Mouse (Mus musculus) heart, postnatal 14 days (tissue): ENCODE data around the gene Rogdi. TPM values are rescaled to one million over a fixed set of nuclear protein-coding genes. Genes with fewer than 3 reads are reported as not detected.
A peak's percentile ranks its signal among the peaks of the same experiment; 100 is the strongest.

Source experiments
- DNase-seq, 2 experiments: peaks; one replicate each; pipeline ENCODE4 v3.0.0; 2021 to 2022
- intact Hi-C: fragments of 180-260 bp; cut with DNase I; formaldehyde crosslinking; loops from one replicate; pipeline ENCODE4 v1.15.1; 2025
- total RNA-seq, 2 experiments: library from RNA; stranded (reverse); gene quantifications; 2 replicates each; pipeline ENCODE4 v1.2.3; 2021

The Rogdi gene
- total RNA-seq, 2 experiments from 2014 or later, result 22.8 to 24.8 TPM

DNA sequence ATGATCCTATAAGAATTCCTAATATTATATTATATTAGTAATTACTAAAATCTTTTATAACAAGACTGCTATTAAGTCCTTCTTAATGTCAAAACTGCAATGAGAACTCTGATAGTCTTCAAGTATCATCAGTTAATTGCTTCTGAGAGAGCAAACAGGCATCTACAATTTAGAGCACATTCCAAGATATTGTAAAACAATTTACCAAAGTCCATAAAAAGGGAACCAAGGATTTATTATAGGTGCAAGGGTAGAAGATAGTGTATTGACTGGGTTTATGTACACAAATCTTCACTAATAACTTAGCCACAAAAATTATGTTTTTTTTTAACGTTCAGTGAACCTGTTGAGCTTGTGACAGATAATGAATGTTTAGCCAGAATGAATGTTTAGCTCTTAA, 14.4 kb downstream of the Rogdi start:
- no peak for DNase-seq
- intact Hi-C loops, result no loop called here

DNA sequence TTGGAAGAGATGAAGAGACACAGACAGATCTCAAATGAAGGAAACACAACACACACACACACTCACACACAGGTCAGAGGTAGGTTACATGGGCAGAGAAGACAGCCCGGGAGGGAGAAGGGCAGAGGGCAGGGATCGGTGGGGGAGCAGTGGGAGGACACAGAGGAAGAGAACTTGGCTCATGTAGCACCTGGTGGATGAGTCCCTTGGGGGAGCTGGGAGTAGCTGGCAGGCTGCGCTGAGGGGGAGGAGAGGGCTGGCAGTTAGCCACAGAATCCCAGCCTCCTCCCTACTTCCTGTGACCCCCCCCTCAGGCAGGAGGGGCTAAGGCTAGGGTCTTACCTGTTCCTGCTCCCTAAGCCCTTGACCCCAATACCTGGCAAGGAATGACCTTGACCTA, 15.8 kb downstream of the Rogdi start, which contains the start of gene Sept12:
TSS of gene Sept12 (minus strand) at position 300 of the 400 bp plus-strand sequence.
- peak in 1 of 2 experiments; percentile 31 for DNase-seq
- intact Hi-C loops, result no loop called here

DNA sequence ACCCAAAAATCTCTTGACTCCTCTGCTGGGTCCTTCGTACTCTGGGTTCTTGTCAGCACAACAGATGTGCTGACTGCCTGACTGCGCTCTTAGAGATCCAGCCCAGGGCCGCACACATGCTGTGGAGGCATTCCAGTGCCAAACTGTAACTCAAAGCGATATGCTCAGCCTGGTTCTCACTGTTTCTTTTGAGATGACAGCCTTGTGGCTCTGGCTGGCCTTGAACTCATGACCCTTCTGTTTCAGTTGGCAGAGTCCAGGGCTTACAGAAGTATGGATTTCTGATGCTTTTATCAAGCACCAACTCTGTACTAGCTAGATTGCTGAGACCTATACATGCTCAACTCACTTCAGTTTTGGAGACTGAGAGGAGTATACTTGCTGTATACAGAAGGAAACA, 20.1 kb downstream of the Rogdi start:
- intact Hi-C loops, result no loop called here

DNA sequence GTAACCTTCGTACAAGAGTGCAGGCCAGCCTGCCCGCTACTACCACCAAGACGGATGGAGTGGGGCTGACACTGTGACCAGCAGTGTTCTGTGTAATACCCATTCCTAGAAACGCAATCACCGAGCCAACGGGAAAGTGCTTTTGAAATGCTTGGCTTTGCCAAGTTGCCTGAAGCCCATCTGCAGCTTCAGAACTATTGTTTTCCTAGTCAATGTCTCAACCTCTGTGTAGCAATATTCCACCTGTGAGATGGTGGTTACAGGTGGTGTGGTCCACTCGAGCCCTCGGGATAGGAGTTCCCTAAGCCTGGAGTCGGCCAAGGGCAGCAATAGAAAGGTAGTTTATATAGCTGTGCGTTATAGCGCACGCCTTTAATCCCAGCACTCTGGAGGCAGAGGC, 28.6 kb downstream of the Rogdi start:
- DNase-seq, result no peak
- intact Hi-C loops, result no loop called here

More for the DNA sequence above, 20.1 kb downstream of the Rogdi start:
- DNase-seq, result no peak

DNA sequence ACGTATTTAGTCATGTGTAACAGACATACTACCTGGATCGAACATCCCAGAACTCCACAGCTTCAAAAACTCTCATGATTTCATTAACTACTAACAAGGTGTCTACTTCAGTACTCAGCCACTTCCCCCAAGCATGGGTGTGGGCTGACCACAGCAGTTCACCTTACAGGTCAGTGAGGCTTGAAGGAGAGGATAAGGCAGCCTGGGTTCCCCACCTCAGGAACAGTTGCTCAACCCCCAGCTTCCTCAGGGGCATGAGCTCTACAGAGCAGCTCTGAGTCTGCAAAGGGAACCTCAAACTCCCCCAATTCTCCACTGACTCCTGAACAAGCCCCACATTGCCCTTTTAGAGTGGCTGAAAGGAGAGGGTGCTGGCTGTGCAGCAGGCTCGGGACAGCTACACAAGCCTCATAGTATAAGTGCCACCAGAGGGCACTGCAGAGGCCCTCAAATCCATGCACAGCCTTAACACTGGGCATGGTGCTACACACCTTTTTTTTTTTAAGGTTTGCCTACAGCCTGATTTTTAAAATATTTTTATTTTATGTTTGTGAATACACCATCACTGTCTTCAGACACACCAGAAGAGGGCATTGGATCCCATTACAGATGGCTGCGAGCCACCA, 33.5 kb downstream of the Rogdi start:
- peak; percentile 26 to 45 for DNase-seq
- intact Hi-C loops, result loop anchor here (1.0 kb wide), 1 partner anchor 165 kb away; no protein-coding TSS in a partner anchor

DNA sequence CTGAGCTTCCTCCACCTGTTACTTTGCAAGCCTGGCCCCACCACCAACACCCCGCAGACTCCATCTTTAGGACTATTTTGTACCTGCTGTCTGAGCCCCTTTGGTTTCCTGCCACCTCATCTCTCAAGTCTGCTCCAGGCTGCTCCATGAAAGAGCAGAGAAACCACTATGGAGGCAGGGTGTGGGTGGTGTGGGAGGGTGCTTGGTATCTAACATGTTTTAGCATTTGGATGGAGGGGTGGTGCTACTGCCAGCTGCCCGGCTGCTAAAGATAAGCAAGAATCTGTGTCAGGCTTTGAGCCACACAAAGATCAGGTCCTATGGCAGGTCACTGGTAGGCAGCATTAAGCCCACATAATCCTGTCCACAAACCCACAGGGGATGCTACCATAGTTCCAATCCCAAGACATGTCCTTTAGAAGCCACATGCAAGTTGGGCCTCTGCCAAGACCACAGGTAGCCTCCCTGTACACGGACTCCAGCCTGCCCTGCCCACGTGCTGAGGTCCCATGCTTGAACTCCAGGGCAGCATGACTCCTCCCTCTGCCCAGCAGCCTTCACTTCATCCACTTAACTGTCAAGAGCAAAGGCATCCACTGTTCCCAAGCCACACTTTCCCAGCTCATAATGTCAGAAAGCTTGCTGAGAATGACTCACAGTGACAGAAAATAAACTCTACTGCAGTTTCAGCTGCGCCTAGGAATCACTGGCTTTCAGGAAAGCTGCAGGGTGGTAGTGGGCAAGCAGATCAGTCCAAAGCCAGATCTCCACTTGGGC, 34.9 kb downstream of the Rogdi start:
- DNase-seq, result no peak
- intact Hi-C loops, result no loop called here

DNA sequence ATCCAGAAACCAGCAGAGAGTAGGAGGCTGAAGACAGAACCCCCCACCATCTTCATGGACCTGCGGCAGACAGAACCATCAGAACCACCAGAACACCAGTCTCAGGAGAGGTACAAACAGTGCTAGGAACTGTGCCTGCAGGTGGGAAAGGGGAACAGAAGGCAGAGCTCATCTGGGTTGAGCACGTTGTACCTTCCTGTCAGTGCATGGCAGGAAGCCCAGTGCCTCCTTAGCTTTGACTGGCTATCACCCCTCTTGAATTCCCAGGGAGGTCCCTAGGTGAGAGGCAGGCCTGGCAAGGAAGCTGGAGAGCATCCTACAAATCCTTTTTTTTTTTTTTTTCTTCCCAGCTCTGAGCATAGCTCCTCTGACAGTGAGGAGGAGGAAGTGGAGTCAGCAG, 37.2 kb downstream of the Rogdi start:
- no peak for DNase-seq
- intact Hi-C loops, result no loop called here

DNA sequence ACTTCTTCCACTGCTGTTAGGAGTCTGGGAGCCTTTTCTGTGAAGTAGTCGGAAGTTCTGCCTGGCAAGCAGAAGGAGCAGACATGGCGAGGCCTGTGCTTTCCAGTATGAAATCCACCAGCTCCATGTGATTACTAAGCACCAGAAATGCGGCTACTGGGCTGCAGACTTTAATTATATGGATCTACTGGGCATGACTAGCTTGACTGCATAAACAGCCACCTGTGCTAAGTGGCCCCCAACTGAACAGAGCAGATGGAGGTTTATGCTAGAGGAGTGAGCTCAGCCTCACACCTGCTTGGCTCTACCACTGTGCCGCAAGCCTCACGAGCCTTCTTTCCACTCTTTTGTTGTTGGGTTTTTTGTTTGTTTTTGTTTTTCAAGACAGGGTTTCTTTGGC, 38.8 kb downstream of the Rogdi start:
- intact Hi-C loops, result no loop called here
- no peak for DNase-seq

DNA sequence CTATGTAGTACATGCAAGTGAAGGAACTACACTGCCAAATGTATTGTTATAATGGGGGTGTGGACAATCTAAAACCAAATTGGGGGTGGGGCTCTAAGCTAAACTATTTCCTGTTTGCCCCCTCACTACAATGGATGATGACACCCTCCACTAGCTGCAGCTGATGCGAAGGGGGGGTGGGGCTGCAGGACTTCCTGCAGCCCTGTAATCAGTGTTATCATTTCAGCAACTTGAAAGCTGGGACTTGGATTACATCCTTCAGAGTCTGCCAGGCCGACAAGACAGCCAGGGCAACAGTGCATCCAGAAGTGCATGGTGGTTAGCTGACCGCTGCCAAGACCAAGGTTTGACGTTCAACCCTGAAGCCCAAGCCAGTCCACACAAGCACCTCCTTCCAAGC, 41.7 kb downstream of the Rogdi start:
- intact Hi-C loops, result no loop called here
- DNase-seq, result peak in 1 of 2 experiments; percentile 28

DNA sequence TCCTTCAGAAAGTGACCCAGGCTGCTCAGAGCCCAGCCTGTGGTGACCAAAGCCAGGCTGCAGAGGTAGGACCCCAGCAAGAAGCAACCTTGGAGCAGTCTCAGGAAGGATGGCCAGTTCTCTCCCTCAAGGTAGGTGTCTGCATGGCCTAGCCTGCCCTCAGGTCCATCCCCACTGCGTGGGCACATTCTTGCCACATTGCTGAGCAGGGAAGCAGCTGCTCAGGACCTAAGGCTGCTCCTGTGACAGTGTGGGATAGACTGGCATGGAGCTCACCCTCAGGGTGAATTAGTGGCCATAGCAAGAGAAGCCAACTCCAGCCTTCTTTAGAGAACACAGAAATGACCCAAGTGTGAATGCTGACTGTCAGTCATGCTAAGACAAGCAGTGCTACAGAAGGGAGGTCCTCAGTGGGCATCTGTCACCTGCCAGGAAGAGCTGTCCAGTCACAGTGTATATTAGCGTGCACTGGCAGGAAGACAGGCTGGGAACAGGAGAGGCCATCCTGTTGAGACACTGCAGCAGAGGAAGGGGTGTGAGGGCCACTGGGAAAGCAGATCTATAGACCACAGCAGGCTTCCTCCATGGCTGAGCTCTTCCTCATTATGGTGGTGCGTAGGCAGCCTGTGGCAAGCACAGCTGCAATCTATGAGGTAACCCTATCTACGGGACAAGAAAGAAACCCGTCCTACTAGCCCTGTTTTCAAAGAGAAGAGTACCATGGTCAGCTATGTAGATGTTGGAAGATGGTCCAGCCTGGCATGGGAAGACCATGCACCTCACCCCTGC, 44.1 kb downstream of the Rogdi start:
- intact Hi-C loops, result no loop called here

DNA sequence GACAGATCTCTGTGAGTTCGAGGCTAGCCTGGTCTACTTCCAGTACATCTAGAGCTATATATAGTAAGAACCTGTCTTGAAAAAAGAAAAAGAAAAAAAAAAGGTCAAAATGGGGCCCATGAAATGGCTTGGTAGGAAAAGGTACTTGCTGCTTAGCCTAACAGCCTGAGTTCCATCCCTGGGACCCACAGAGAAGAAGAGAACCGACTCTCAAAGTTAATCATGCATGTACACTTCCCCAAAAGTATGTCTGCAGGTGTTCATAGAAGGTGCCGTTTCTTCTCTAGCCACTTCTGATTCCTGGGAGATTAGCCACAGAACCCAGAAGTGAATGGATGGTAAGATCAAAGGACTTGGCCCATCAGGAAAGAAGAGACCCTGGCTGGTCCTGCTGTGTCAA, 44.9 kb downstream of the Rogdi start:
- DNase-seq, result no peak
- intact Hi-C loops, result no loop called here

More for the DNA sequence above, 44.1 kb downstream of the Rogdi start:
- DNase-seq, result no peak

DNA sequence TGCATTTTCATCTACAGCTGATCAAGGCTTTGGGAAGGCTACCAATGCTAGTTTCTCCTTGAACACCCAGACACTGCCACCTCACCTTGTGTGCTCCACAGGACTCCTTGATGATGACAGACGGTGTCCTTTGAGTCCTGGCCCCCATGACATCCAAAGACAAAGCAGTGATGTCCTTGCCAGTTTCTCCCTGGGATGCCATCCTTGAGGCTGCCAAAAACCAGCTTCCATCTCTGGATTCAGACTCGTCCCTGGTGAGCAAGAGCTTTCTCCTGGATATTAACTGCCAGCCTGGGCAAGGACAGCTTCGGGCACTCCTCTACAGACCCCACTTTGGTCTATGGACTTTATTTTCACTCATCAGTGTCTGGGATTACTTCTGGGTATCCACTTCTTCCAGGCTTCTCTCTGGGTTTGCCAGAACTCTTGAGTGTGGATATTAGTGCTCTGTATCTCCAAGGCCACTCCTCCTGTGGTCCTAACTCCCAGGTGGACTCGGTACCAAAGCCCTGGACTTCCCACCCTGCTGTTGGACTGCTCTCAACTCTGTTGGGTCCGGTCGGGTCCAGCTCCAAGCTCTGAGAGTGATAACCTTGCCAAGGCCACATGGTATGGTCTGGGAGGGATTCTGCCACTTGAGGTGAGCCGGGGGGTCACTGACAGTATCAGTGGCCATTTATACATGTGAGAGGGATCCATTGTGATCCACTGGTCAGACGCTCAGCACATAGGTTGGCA, 47.8 kb downstream of the Rogdi start:
- intact Hi-C loops, result loop anchor here (2.0 kb wide), 1 partner anchor 47 kb away; the partner anchor contains the start of gene Rogdi
- no peak for DNase-seq

DNA sequence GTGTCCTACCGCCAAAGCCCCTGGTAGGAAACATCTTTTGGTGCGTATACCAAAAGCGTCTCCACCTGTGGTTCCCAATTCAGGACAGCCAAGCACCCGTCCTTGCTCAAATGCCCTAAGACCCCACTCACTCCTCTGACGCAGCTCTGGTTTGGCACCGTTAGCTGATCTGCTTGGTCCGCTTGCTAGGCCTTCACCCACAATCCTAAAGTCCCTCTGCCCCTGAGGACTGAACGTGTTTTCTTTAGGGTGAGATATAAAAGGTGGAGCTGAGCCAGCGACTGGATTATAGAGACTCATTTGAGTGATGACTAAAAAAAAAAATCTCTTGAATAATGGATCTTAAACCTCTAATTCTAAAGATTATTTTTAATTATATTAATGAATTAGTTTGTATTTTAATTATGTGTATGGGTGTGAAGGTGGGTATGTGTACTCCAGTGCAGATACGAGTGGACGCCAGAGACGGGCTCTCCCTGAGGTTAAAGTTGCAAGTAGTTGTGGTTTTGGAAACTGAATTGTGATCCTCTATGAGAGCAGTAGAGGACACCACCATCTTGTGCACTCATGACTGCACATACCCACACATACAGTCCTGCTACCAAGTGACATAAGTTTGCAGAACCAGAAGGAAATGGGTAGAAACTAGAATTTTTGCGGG, 48.5 kb downstream of the Rogdi start:
- intact Hi-C loops, result loop anchor here (2.0 kb wide), 1 partner anchor 48 kb away; the partner anchor contains the start of gene Rogdi
- no peak for DNase-seq

DNA sequence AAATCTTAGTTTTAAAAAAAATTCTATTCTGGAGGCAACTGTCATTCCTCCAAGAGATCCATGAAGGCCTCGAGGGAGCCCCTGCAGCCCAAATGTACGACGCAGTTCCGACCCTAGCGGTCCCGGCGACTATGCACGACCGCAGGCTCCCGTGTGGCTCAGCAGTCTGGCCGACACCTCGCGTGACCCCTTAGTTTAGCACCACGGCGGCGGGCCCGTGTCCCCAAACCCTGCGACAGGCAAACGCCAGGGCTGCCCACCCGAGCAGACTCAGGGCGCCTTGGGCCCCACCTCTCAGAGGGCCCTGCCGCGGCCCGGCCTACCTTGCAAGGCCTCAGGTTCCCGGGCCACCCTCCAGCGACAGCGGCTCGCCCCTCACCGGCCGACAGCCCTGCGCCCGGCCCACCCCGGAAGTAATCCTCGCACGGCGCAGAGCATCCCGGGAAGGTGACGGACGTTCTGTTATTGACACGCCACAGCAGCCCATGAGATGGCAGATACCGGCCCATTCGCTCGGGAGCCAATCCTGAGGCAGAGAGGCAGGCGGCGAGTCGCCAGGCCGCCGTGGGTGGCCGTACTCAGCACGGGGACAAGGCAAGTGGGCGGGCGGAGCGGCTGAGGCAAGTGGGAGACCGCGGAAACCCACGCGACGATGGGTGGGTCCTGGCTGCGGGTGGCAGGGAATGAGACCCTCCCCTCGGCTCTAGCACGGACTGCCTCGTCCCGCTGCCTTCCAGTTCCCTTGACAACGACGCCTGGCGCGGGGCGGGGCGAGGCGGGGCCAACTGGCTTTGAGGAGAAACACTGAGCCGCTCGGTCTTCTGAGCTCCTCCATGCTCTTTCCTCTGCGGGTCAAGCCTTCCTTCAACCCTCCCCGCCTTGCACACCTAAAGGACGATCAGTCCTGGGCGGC, 49.3 kb downstream of the Rogdi start, which contains the start of gene Anks3:
TSS of gene Anks3 (minus strand) at position 409 of the 913 bp plus-strand sequence.
- peak; percentile 96 to 97 for DNase-seq
- intact Hi-C loops, result loop anchor here (2.0 kb wide), 1 partner anchor 49 kb away; the partner anchor contains the start of gene Rogdi

DNA sequence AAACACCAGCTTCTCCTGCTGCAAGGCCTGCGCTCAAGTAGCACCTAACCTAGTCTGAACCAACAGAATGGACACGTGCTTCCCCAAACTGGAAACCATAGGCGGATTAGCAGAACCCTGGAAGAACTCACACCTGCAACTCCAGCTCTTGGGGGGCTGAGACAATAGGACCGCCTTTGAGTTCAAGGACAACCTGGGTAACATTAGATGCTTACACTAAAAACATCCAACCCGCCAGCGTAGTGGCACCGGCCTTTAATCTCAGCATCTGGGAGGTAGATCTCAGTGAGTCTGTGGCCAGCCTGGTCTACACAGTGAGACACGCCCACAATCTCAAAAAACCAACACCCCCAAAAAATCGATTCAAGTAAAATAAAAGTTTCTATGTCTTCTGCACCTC, 50.0 kb downstream of the Rogdi start:
- no peak for DNase-seq
- intact Hi-C loops, result no loop called here

DNA sequence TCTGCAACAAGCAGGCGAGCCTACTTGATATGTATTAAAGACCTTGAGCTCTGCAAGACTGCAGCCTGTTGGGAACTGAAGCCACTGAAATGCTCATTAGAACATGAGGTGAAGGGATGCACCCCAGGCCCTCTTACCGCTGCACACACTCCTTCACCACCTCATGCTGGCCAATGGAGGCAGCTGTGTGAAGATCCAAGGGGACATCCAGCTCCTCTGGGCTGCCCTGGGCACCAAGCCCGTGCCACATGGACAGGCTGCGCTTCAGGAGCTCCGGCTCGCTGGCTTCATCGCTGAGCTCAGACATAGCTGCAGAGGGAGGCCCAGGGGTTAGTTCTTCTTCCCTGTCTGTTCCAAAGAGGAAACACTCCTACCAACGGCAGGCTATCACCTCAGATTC, 53.1 kb downstream of the Rogdi start:
- intact Hi-C loops, result no loop called here
- DNase-seq, result no peak
